Mouse (Mus musculus) forebrain, embryonic 16.5 days (tissue): ENCODE measurements around the gene Gm5941. TPM values are rescaled to one million over a fixed set of nuclear protein-coding genes. Genes with fewer than 3 reads are reported as not detected.
"Not testable (repeated sequence)": the region's sequence is repeated elsewhere in the genome, so short reads cannot be mapped to it uniquely, and the experiment has no call there.

Source experiments
- ATAC-seq: fragments of 200-750 bp; cut with Nextera tagmentation; 2 replicates; pipeline ENCODE4 v1.8.0; 2017; ENCODE audit warnings: mild to moderate bottlenecking, moderate library complexity
- H3K27ac ChIP-seq: fragments of 300-500 bp; sonication (generic); 2 replicates; pipeline ENCODE4 v1.5.1; 2014; ENCODE audit warnings: low read length, control low read depth
- H3K27me3 ChIP-seq: fragments of 300-500 bp; sonication (generic); replicated peaks from 2 replicates; pipeline ENCODE4 v1.6.1; 2014; ENCODE audit warnings: low read length; ENCODE audit not compliant: control insufficient read depth, insufficient read depth
- H3K36me3 ChIP-seq: fragments of 300-500 bp; sonication (generic); 2 replicates; pipeline ENCODE4 v1.6.1; 2014; ENCODE audit not compliant: control insufficient read depth, insufficient read depth
- H3K4me1 ChIP-seq: fragments of 300-500 bp; sonication (generic); replicated peaks from 2 replicates; pipeline ENCODE4 v1.6.1; 2014; ENCODE audit warnings: low read length; ENCODE audit not compliant: control insufficient read depth, insufficient read depth
- H3K4me2 ChIP-seq: fragments of 300-500 bp; sonication (generic); 2 replicates; pipeline ENCODE4 v1.6.1; 2014; ENCODE audit warnings: mild to moderate bottlenecking, low read length, control low read depth
- H3K4me3 ChIP-seq: fragments of 300-500 bp; sonication (generic); replicated peaks from 2 replicates; pipeline ENCODE4 v1.5.1; 2014; ENCODE audit warnings: mild to moderate bottlenecking, low read length, control low read depth
- H3K9ac ChIP-seq: fragments of 300-500 bp; sonication (generic); replicated peaks from 2 replicates; pipeline ENCODE4 v1.6.1; 2014; ENCODE audit warnings: low read depth, low read length, control low read depth
- H3K9me3 ChIP-seq: fragments of 300-500 bp; sonication (generic); 2 replicates; pipeline ENCODE4 v1.6.1; 2016; ENCODE audit warnings: low read length; ENCODE audit not compliant: control insufficient read depth
- WGBS: fragments of 180-500 bp; shearing (Covaris S2); extraction: QIAGEN DNeasy Blood & Tissue Kit; methylation state at CpG from one replicate; pipeline ENCODE4 v1.1.7; 2014; 5-methylcytosine and 5-hydroxymethylcytosine counted together
- polyA plus RNA-seq: library from polyadenylated mRNA; unstranded; fragments of >200 nt; fragmentation: Nextera tagmentation; extraction: Ambion mirVana; gene quantifications from 2 replicates; pipeline ENCODE4 v1.2.1, GENCODE M21; 2015

Gm5941 gene
- polyA plus RNA-seq = not detected in 2 replicates

- not testable (repeated sequence) for H3K27ac ChIP-seq, ATAC-seq, H3K36me3 ChIP-seq, H3K27me3 ChIP-seq, H3K4me3 ChIP-seq, H3K4me1 ChIP-seq, H3K9ac ChIP-seq, H3K9me3 ChIP-seq, H3K4me2 ChIP-seq
- WGBS = 90% methylated on average over 4 of the region's 4 CpGs
These were observed at the start of gene Gm5941 for GRCm38 (mm10) chrX:92489649-92490048. TSS of gene Gm5941 (plus strand) at chrX:92489949.

- Histone ChIP-seq H3K27me3 (no peaks in the 10 kb centered on the region), H3K27ac (no peak overlapping the region), H3K9ac (no peak overlapping the region), H3K36me3 (no peaks in the 10 kb centered on the region), H3K4me1 (no peaks in the 10 kb centered on the region), H3K4me3 (no peak overlapping the region), H3K4me2 (no peak overlapping the region), H3K9me3 (no peaks in the 10 kb centered on the region)
- WGBS = 30% methylated on average over 3 of the region's 3 CpGs
- no peak for ATAC-seq
These were observed 29.3 kb upstream of the Gm5941 start for GRCm38 (mm10) chrX:92460496-92460895.

DNA sequence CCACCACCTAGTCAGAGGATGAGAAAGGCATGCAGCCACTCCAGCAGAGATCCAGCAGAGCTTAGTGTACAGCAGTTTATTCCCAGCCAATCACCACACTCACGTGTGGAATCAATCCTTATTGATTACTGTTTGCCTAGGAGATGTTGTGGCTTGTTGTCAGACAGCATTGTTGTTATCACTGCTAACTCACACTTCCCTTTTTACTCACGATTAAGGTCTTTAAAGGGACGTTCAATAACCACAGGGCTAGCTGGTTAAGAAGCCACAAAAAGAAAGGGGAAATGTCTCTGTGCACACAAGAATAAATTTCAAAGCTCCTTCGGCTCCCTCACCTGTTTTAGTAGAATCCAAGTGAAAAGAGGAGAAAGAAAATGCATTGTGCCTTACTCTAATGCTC, 25.0 kb upstream of the Gm5941 start:
- H3K4me1 ChIP-seq = no peaks in the 10 kb centered on the region
- H3K27ac ChIP-seq = no peak overlapping the region
- H3K4me2 ChIP-seq = no peak overlapping the region
- no peak for ATAC-seq
- no peak overlapping the region for H3K4me3 ChIP-seq
- no peak overlapping the region for H3K9ac ChIP-seq
- no peaks in the 10 kb centered on the region for H3K27me3 ChIP-seq
- 61% methylated on average over 4 of the region's 4 CpGs for WGBS
- H3K36me3 ChIP-seq = no peaks in the 10 kb centered on the region
- H3K9me3 ChIP-seq = no peaks in the 10 kb centered on the region

GRCm38 (mm10) chrX:92498254-92498653, 8.5 kb downstream of the Gm5941 start:
- no peak for ATAC-seq

GRCm38 (mm10) chrX:92527826-92528225, 38.1 kb downstream of the Gm5941 start:
- Histone ChIP-seq H3K27ac (no peak overlapping the region), H3K27me3 (no peaks in the 10 kb centered on the region), H3K4me1 (no peaks in the 10 kb centered on the region), H3K4me2 (no peak overlapping the region), H3K36me3 (no peaks in the 10 kb centered on the region), H3K4me3 (no peak overlapping the region), H3K9ac (no peak overlapping the region), H3K9me3 (no peaks in the 10 kb centered on the region)
- WGBS = 82% methylated on average over 1 of the region's 1 CpGs
- ATAC-seq = no peak

More at GRCm38 (mm10) chrX:92498254-92498653, 8.5 kb downstream of the Gm5941 start:
- H3K4me2 ChIP-seq = no peak overlapping the region
- H3K27me3 ChIP-seq = no peaks in the 10 kb centered on the region
- no peak overlapping the region for H3K9ac ChIP-seq
- no peak overlapping the region for H3K4me3 ChIP-seq
- no peaks in the 10 kb centered on the region for H3K4me1 ChIP-seq
- no peak overlapping the region for H3K27ac ChIP-seq
- no peaks in the 10 kb centered on the region for H3K9me3 ChIP-seq
- WGBS = 10% methylated on average over 1 of the region's 1 CpGs
- H3K36me3 ChIP-seq = no peaks in the 10 kb centered on the region

Other genes with a start within 250 kb of the Gm5941 start
- not detected in 2 replicates for gene Mageb18, start 109.6 kb downstream of the Gm5941 start, polyA plus RNA-seq